Mouse (Mus musculus): ENCODE measurements around the gene Pcnx2. TPM values are rescaled to one million over a fixed set of nuclear protein-coding genes. Genes with fewer than 3 reads are reported as not detected.

Pcnx2 gene
- total and polyA plus RNA-seq, 3 experiments: not detected

DNA sequence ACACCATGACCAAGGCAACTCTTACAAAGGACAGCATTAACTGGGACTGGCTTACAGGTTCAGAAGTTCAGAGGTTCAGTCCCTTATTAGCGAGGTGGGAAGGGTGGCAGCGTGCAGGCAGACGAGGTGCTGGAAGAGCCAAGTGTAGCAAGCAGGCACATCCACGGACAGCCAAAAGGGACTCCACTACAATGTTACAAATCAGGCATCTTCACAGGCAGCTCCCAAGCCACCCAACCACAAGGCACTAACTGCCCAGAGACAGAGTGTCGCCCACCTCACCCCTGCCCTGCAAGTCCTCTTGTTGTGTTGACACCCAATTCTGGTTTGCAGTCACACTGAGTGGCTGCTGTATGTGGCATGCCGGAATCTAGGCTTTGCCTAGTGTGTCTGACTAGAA, 193.7 kb downstream of the Pcnx2 start:
- Histone ChIP-seq H3K27ac (ENCODE audit: insufficient read depth, low read depth) (no peak overlapping the region), H3K4me2 (ENCODE audit: insufficient read depth, low read depth, poor library complexity, severe bottlenecking) (no peak overlapping the region), H3K4me3 (replicated peaks in 1 of 3; ENCODE audit: low read depth in 2 of 3, low read length in 2 of 3, poor library complexity in 1 of 3) (no peak overlapping the region), H3K79me2 (replicated peaks; ENCODE audit: control insufficient read depth, extremely low read depth, insufficient read depth, poor library complexity, severe bottlenecking) (no peaks in the 10 kb centered on the region), H3K9ac (ENCODE audit: insufficient read depth, low read depth) (no peak overlapping the region), H3K36me3 (replicated peaks in 1 of 2; ENCODE audit: control insufficient read depth in 1 of 2, insufficient read depth in 1 of 2, low read length in 1 of 2) (no peaks in the 10 kb centered on the region), H3K4me1 (ENCODE audit: control insufficient read depth in 1 of 2, insufficient read depth in 2 of 2) (peaks cover 10 to 13% of the 10 kb centered on the region in 2 experiments), H3K9me3 (replicated peaks; ENCODE audit: low read length) (peaks cover 3% of the 10 kb centered on the region), H3K27me3 (replicated peaks) (no peaks in the 10 kb centered on the region)
- dilution Hi-C loops (cut with MboI; ENCODE audit: extremely low pct_ligation_motif_present, extremely low pct_unique_long_range_greater_than_20kb, low sequenced_read_pairs) (no loop called here), in situ Hi-C loops (cut with MboI; ENCODE audit: low pct_ligation_motif_present, low pct_unique_long_range_greater_than_20kb, low sequenced_read_pairs) (loop anchor here (5.0 kb wide), 1 partner anchor 522 kb away; no protein-coding TSS in a partner anchor)
- TF ChIP-seq ZMIZ1 (IDR thresholded peaks at IDR 0.05; ENCODE audit: low read depth, low read length) (no peak), GABPA (IDR thresholded peaks at IDR 0.05; ENCODE audit: insufficient replicate concordance, low read depth, low read length) (no peak), TCF12 (IDR thresholded peaks at IDR 0.05; ENCODE audit: low read depth, low read length) (no peak), EP300 (IDR thresholded peaks at IDR 0.05; ENCODE audit: low read length) (no peak), CHD1 (IDR thresholded peaks at IDR 0.05; ENCODE audit: low read depth, low read length) (no peak), IRF4 (IDR thresholded peaks at IDR 0.05; ENCODE audit: low read depth, low read length) (no peak)
- DNase-seq (ENCODE audit: extremely low read depth): no peak

DNA sequence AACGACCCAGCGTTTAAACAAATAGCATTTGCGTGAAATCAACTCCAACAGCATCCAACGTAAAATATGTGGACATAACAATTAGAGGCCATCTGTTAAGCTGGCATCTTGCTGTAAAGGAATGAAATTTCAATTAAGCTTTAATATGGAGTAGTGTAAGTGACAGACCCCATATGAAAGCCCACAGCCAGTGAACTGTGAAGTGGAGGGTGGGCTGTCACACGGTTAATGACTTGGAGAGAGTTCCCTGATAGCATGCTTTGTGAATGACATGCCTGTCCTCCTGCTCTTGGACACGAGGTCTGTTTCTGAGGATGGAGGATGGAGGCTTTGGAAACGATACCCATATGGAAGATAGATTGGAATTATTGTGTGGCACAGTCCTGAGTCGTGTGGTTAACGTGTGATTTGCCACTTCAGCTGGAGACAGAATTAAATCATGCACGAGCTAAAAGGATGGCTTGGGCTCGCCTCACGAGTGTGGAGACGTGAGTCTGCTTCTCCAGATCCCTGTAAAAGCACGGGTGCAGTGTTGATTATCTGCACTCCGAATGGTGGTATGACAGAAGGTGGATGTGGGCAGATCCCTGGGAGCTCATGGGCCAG, 195.1 kb downstream of the Pcnx2 start:
- no peaks in the 10 kb centered on the region for H3K79me2 ChIP-seq (replicated peaks; ENCODE audit: control insufficient read depth, extremely low read depth, insufficient read depth, poor library complexity, severe bottlenecking)
- H3K9me3 ChIP-seq (replicated peaks; ENCODE audit: low read length): peaks cover 13% of the 10 kb centered on the region
- H3K4me2 ChIP-seq (ENCODE audit: insufficient read depth, low read depth, poor library complexity, severe bottlenecking): no peak overlapping the region
- H3K4me3 ChIP-seq (replicated peaks in 1 of 3; ENCODE audit: low read depth in 2 of 3, low read length in 2 of 3, poor library complexity in 1 of 3): no peak overlapping the region
- no peak for DNase-seq (ENCODE audit: extremely low read depth)
- dilution Hi-C loops (cut with MboI; ENCODE audit: extremely low pct_ligation_motif_present, extremely low pct_unique_long_range_greater_than_20kb, low sequenced_read_pairs): no loop called here
- in situ Hi-C loops (cut with MboI; ENCODE audit: low pct_ligation_motif_present, low pct_unique_long_range_greater_than_20kb, low sequenced_read_pairs): loop anchor here (5.0 kb wide), 1 partner anchor 521 kb away; no protein-coding TSS in a partner anchor
- no peaks in the 10 kb centered on the region for H3K27me3 ChIP-seq (replicated peaks)
- no peaks in the 10 kb centered on the region for H3K36me3 ChIP-seq (replicated peaks in 1 of 2; ENCODE audit: control insufficient read depth in 1 of 2, insufficient read depth in 1 of 2, low read length in 1 of 2)
- no peak for TF ChIP-seq JUND (conservative IDR thresholded peaks at IDR 0.05; ENCODE audit: low read depth, low read length)
- TF ChIP-seq CHD1 (IDR thresholded peaks at IDR 0.05; ENCODE audit: low read depth, low read length): no peak
- TF ChIP-seq RCOR1 (conservative IDR thresholded peaks at IDR 0.05; ENCODE audit: low read depth, low read length): no peak
- no peak for TF ChIP-seq ZMIZ1 (IDR thresholded peaks at IDR 0.05; ENCODE audit: low read depth, low read length)
- TF ChIP-seq CHD2 (IDR thresholded peaks at IDR 0.05; ENCODE audit: low read length): no peak
- no peak for TF ChIP-seq BHLHE40 (IDR thresholded peaks at IDR 0.05; ENCODE audit: low read depth, low read length)
- TF ChIP-seq TBP (conservative IDR thresholded peaks at IDR 0.05; ENCODE audit: low read depth, low read length): no peak
- TF ChIP-seq ZKSCAN1 (IDR thresholded peaks at IDR 0.05; ENCODE audit: borderline replicate concordance, low read depth, low read length): no peak
- no peak for TF ChIP-seq RAD21 (IDR thresholded peaks at IDR 0.05; ENCODE audit: low read depth, low read length)
- no peak for TF ChIP-seq MXI1 (IDR thresholded peaks at IDR 0.05; ENCODE audit: low read depth, low read length)
- TF ChIP-seq JUN (IDR thresholded peaks at IDR 0.05; ENCODE audit: insufficient read depth, low read depth, low read length): no peak
- no peak for TF ChIP-seq TCF12 (IDR thresholded peaks at IDR 0.05; ENCODE audit: low read depth, low read length)
- TF ChIP-seq ZNF384 (IDR thresholded peaks at IDR 0.05; ENCODE audit: low read depth, low read length): no peak
- TF ChIP-seq PAX5 (IDR thresholded peaks at IDR 0.05; ENCODE audit: low read length): no peak
- no peak for TF ChIP-seq CTCF (conservative IDR thresholded peaks at IDR 0.05 in 1 of 2, IDR thresholded peaks at IDR 0.05 in 1 of 2; ENCODE audit: low read depth in 2 of 2, low read length in 2 of 2)
- TF ChIP-seq POLR2A (IDR thresholded peaks at IDR 0.05; ENCODE audit: low read depth, low read length): no peak
- TF ChIP-seq MAFK (IDR thresholded peaks at IDR 0.05; ENCODE audit: insufficient replicate concordance, low read length): no peak
- TF ChIP-seq NRF1 (IDR thresholded peaks at IDR 0.05; ENCODE audit: low read depth, low read length): no peak
- no peak for TF ChIP-seq IRF4 (IDR thresholded peaks at IDR 0.05; ENCODE audit: low read depth, low read length)
- no peak overlapping the region for H3K27ac ChIP-seq (ENCODE audit: insufficient read depth, low read depth)
- peaks cover 10 to 18% of the 10 kb centered on the region in 2 experiments for H3K4me1 ChIP-seq (ENCODE audit: control insufficient read depth in 1 of 2, insufficient read depth in 2 of 2)
- H3K9ac ChIP-seq (ENCODE audit: insufficient read depth, low read depth): no peak overlapping the region

Other genes with a start within 250 kb of the Pcnx2 start
- 5.1 and 6.7 TPM in 2 replicates for gene Map10, start 228.5 kb downstream of the Pcnx2 start, total RNA-seq (2012; rRNA removed)
- gene Map10, start 228.5 kb downstream of the Pcnx2 start, total RNA-seq (2014; rRNA removed): 1.9 and 2.3 TPM in 2 replicates
- gene Map10, start 228.5 kb downstream of the Pcnx2 start, polyA plus RNA-seq (2012; ENCODE audit: insufficient read length, low read depth): 1.3 and 1.4 TPM in 2 replicates
- gene Ntpcr, start 168.4 kb downstream of the Pcnx2 start, total RNA-seq (2012; rRNA removed): 22.9 and 24.0 TPM in 2 replicates
- 23.6 and 25.0 TPM in 2 replicates for gene Ntpcr, start 168.4 kb downstream of the Pcnx2 start, total RNA-seq (2014; rRNA removed)
- 15.1 and 17.0 TPM in 2 replicates for gene Ntpcr, start 168.4 kb downstream of the Pcnx2 start, polyA plus RNA-seq (2012; ENCODE audit: insufficient read length, low read depth)
- gene Map3k21, start 12.1 kb upstream of the Pcnx2 start, total RNA-seq (2012; rRNA removed): not detected in 2 replicates
- gene Map3k21, start 12.1 kb upstream of the Pcnx2 start, total RNA-seq (2014; rRNA removed): not detected in 2 replicates
- not detected in 2 replicates for gene Map3k21, start 12.1 kb upstream of the Pcnx2 start, polyA plus RNA-seq (2012; ENCODE audit: insufficient read length, low read depth)
- gene Kcnk1, start 96.9 kb upstream of the Pcnx2 start, total RNA-seq (2012; rRNA removed): not detected in 2 replicates
- not detected in 2 replicates for gene Kcnk1, start 96.9 kb upstream of the Pcnx2 start, total RNA-seq (2014; rRNA removed)
- not detected in 2 replicates for gene Kcnk1, start 96.9 kb upstream of the Pcnx2 start, polyA plus RNA-seq (2012; ENCODE audit: insufficient read length, low read depth)